Mouse (Mus musculus): ENCODE results near the gene Tnp2.

DNA sequence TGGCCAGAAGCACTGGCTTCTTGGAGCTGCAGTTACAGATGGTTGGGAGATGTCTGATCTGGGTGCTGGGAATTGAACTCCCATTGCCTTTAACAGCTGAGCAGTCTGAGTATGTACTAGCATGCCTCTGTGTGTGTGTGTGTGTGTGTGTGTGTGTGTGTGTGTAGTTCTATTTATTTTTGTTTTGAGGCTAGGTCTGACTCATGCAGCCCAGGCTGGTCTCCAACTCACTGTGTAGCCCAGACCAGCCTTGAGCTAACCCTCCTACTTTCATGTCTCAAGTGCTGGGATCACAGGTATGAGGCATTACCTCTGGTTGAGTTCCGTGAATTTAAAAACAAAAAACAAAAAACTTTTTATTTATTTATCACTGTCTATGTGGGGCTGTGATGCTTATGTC, 36.1 kb upstream of the Tnp2 start:
- TF ChIP-seq GATA1 (IDR thresholded peaks at IDR 0.05; ENCODE audit: borderline replicate concordance, low read length) (no peak), FLI1 (IDR thresholded peaks at IDR 0.05; ENCODE audit: low read length) (no peak)
